Mouse (Mus musculus) liver, embryonic 14.5 days (tissue): ENCODE results near the gene Bcl11a.

Experiments used
- CTCF ChIP-seq: IDR thresholded peaks from 2 replicates; pipeline ENCODE4 v1.5.1; 2016; ENCODE audit warnings: antibody characterized with exemption, low read depth, control low read depth
- EP300 ChIP-seq: IDR thresholded peaks from 2 replicates; pipeline ENCODE4 v1.6.1; 2016; ENCODE audit warnings: antibody characterized with exemption, low read depth

DNA sequence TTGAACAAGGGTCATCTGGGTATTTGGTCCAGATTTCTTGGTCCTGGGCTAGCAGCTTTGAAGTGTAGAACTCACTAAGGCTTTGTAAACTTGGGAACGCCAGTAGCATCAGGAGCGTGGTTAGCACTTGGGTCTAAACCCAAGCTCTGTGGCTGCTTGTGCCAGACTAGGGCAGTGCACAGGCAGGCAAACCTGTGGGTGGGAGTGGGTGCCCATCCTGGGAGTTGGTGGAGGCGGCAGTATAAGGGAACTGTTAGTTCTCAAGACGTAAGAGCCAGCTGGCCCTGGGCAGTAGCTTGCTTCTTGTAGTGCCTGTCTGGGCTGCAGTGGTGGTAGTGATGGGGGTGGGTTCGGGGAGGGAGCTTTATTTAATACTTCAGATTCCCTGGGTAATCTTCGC is 47.2 kb downstream of the Bcl11a start:
- TF ChIP-seq CTCF = no peak
- TF ChIP-seq EP300 = no peak
